Mouse (Mus musculus): ENCODE results near the gene Rcor1.
A peak's percentile ranks its signal among the peaks of the same experiment; 100 is the strongest.

The Rcor1 gene

DNA sequence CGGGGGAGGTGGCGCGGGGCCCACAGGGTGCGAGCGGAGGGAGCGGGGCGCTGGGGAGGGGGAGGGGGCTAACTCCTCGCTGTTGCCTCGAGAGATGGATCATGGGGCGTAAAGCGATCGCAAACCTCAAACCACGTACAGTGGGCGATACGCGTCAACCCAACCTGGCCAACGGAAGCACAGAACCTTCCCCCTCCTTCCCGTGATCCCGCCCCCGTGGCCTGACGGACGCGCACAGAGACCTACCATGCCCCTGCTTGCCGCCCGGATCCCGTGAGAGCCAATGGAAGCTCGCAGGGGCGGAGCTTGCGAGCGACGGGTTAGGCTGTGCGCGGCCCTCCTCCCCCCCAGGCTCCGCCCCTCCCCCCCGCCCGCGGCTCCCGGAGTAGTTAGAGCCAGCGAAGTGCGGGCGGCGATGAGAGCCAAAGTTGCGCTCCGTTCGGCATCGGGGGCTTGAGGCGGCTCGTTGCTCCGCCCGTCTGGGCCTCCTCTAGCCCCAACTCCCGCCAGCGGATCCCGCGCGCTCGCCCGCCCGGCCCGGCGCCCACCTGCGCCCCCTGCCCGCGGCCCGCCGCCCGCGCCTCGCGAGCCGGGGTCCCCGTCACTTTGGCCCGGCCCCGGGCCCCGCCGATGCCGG is at the start of gene Rcor1:
Gene Rcor1 (plus strand): TSS at position 376 of the 637 bp plus-strand sequence.
- DNase-seq (ENCODE audit: low spot score in 2 of 2): peak; percentile 99 to 100

DNA sequence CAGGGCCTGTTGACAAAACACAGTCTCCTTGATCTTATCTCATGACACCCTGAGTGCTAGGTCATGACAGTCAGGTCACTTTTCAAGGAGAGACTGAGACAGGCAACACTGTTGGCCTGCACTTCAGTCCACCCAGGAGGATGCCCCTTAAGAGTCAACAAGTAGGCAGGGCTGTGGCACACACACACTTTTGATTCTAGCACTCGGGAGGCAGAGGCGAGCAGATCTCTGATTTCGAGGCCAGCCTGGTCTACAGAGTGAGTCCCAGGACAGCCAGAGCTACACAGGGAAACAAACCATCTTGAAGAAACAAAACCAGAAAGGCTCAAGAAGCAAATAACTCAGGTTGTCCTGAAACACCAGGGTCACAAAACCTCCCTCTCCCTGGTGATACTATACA is 49.7 kb upstream of the Rcor1 start:
- DNase-seq (ENCODE audit: low spot score in 2 of 2): no peak

DNA sequence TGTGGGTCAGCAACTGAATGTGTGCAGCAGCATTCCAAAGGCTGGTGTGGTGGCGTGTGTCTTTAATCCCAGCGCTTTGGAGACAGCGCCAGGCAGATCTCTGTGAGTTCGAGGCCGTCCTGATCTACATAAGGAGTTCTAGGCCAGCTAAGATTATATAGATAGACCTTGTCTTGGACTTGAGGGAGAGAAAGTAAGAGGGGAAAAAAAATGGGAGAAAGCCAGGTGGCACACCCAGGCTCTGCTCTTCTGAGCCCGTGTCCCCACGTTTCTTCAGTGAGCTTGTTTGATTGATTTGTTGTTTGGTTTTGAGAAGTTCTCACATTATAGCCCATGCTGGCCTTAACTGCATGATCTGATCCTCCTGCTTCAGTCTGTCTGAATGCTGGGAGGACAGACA is 48.7 kb upstream of the Rcor1 start:
- no peak for DNase-seq (ENCODE audit: low spot score in 2 of 2)

DNA sequence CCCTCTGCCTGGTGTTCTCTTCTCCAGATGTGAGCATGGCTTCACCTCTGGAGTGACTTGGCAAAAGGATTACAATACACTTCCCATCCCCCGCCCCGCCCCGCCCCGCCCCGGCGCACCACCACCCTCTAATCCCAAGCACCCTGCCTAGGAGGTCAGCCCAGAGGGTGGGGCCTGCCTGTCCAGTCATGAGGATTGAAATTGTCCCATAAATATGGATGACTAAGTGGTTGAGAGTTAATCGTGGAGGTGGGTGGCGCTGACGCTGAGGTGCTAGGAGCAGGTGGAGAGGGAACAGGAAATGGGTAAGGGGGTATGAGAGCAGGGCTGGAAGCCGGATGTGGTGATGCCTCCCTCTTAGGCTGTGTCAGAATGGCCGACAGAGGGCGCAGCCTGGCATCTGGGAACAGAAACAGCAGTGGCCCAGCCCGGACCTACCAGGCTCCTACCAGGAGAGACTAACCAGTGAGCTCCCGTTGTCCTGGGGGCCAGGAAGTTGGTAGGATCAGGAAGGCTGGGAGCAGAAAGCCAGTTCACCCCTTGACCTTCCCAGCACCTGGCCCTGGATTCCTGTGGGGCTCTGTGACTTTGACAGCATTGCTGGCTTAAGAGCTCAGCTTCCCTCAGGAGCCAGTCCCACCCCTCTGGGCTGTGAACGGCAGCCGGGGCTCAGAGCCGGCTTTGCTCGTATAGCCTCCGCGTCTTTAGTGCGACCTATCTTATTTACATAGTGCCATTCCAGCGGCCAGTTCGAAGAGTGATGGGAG is 47.6 kb upstream of the Rcor1 start:
- DNase-seq (ENCODE audit: low spot score in 2 of 2): peak; percentile 76 to 84

DNA sequence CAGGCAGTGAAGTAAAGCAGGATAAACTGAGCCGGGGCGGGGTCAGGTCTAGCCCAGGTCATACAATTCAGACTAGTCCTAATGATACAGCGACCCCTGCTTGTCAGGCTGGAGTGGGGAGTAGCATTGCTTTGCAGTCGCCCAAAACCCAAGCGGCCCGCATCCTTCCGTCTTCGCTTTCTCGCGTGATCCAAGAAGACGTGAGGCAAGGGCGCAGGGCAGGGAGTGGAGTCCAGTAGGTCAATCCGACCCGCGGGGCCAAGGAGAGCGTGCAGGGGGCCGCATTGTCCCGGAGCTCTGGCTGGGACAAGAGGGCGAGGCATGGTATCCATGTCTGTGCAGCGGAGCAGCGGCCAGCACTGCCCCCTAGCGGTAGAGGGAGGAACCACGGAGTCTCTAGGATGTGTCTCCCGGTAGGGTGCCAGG is 47.0 kb upstream of the Rcor1 start:
- peak; percentile 84 to 91 for DNase-seq (ENCODE audit: low spot score in 2 of 2)

DNA sequence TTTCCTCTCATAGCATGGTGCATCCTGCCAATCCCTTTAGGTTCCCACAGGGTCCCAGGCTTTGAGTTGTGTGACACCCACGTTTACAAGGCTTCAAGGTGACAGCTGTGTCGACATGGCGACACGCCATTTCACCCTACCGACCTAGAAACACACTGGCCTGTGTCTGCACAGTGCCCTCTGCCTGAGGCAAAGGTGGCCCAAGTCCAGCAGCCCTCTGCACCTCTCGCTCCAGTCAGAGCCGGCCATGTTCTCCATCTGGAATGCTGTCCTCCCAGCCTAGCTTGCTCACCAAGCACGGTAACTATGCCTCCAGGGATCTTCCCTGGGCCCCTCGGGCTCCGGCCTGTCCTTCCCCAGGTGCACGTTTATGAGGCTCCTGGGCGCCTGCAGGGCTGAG is 46.4 kb upstream of the Rcor1 start:
- no peak for DNase-seq (ENCODE audit: low spot score in 2 of 2)

DNA sequence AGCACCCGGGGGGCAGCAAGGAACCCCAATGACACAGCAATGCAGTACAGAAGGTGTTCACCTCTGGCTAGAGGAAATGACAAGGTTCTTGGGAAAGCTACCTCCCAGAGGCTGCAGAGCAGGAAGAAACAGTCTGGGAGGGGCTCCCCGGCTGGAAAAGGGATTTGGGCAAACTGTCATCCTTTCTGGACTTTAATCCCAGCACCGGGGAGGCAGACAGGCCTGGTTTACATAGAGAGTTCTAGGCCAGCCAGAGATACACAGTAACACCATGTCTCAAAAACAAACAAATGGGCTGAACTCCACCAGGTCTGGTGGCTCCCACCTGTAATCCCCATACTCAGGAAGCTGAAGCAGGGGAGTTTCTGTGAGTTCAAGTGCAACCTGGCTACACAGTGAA is 45.9 kb upstream of the Rcor1 start:
- no peak for DNase-seq (ENCODE audit: low spot score in 2 of 2)

DNA sequence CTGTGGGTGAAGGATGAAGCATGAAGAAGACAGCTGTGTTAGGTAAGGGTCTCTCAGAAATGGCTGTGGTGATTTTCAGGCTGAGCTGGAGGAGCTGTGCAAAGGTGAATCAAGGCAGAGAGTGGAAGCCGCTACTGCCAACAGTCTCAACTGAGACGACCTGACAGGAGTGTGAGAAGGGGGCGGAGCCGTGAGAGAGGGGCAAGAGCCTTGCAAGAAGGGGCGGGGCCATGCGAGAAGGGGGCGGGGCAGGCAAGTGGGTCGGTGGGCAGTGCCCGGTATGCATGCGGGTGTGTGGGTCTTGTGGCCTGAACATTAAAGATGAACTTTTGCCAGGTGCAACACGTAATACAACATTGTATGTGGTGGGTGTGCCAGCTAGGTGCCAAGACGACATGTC is 44.5 kb upstream of the Rcor1 start:
- DNase-seq (ENCODE audit: low spot score in 2 of 2): no peak

DNA sequence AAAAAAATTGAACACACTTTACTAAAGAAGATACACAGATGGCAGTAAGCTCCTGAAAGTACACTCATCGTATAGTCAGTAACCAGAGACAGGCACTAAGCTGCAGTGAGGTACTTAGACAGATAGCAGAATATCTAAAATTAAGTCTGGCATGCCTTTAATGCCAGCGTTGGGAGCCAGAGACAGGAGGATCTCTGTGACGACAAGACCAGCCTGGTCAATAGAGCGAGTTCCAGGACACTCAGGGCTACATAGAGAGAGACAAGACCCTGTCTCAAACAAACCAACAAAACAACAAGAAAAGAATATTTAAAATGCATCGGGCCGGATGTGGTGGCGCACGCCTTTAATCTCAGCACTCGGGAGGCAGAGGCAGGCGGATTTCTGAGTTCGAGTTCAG is 41.1 kb upstream of the Rcor1 start:
- DNase-seq (ENCODE audit: low spot score in 2 of 2): no peak

DNA sequence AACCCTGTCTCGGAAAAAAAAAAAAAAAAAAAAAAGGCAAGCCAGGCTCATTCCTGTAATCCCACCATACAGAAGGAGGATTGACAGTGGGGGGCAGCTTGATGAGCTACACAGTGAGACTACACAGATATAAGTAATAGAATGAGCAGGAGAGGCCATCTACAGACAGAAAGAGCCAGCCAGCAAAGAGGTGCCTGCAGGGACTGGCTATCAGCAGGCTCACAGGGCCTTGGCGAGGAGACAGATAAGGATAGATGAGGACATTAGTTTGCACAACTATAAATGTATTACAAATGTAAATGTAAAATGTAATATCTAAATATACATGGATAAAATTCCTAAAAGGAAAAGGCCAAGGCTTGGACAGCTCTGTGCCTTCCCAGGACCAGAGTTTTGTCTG is 39.3 kb upstream of the Rcor1 start:
- no peak for DNase-seq (ENCODE audit: low spot score in 2 of 2)

DNA sequence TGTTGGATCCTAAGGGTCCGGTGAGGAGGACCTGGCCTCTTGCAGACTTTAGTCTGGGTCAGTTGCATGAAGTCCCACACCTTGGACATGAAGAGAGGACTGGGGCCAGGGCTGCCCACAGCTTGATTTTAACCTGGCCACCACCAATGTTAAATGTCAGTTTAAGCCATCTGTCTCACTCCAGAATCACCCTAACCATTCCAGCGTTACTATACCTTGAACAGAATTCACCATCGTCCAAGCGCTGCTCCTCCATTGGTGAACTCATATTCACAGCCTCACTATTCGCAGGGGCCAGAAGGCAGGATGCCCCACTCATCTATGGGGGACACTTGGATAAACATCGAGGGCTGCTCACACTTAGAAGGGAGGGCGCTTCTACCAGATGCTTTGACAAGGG is 38.2 kb upstream of the Rcor1 start:
- DNase-seq (ENCODE audit: low spot score in 2 of 2): no peak

DNA sequence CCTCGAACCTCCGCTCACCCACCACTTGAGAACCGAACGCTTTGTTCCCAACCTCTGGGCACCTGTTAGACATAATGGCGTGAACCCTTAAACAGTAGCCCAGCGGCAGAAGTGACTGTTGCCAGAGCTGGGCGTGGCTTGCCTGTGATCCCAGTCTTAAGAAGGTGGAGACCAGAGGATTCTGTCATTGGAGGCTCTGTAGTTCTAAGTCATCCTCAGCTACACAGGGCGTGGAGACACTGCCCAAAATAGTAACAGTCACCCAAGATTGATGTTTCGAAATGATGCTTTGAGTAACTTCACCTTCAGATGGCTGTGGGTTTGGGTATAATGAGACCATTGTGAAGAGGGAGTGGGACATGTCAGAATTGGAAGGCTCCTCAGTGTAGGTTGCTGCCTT is 35.0 kb upstream of the Rcor1 start:
- DNase-seq (ENCODE audit: low spot score in 2 of 2): no peak

DNA sequence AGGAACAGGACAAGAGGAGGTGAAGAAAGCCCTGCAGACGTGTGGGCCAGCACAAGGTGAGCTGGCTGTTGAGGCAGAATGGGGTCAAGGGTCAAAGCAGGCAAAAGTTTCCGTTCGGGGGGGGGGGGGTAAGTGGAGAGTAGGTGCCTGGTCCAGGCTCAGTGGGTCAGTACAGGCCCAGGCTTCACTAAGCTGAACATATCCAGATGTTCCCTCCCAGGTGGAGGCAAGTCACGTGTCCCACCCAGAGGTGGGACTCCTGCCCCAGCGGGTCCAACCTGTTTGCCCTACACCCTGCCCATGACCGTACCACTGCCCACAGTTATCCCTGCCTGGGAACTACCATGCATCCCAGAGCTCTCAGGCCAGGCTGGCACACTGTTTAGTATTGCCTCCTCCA is 33.3 kb upstream of the Rcor1 start:
- DNase-seq (ENCODE audit: low spot score in 2 of 2): no peak

DNA sequence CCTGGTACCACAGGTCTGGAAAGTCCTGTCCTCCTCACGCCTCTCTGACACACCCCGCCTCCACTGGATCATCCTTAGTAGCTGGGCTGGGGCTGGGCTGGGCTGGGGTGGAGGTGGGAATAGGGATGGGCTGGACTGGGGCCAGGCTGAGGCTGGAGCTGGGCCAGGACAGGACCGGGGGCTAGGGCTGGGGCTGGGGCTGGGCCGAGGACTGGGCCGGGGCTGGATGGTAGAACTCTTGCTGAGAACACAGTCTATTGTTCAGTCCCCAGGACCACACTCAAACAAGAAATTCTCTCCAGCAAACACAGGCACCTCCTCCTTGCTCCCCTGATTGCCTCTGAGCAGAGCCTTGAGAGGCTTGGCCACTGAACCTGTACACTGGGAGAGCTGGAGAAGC is 32.8 kb upstream of the Rcor1 start:
- DNase-seq (ENCODE audit: low spot score in 2 of 2): no peak

DNA sequence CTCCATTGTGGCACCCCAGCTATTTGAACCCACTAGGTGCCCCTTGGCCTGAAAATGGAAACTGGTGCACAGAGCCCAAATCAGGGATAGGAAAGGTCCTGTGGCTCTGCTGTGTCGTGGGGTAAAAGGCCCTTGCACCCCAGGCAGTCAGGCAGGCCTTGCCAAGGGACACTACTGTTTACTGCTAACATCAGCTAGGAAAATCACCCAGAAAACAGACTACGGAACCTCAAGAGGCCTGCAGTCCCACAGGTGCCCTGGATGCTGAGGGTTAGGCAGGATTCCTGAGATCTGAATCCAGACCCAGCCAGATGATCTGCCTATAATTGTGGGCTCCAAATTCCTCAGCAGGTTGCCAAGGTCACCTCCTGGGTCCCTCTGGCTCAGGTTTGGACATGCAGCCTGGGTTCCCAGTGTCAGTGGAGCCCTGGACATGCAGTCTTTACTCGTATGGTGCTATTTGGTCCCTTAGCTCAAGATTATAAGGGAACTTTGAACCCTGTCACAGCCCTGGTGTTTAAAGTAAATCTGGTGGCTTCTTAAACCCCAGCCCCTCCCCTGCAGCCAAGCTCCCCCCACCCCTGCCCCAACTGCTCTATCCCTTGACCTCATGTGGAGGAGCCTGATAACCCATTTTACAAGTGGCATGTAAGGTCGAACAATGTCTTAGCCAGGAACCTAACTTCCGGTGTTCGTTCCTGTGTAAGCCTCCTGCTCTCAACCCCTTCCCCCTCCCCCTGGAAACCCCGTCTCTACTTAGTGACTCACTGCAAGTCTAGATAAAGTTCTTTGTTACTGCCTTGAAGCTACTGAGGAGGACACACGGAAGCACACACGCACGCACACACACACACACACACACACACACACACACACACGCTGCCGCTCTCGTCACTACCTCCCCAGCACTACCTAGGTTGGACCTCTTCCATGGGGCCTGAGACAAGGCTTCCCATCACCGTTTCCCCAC is 31.7 kb upstream of the Rcor1 start:
- DNase-seq (ENCODE audit: low spot score in 2 of 2): peak; percentile 55 to 61

DNA sequence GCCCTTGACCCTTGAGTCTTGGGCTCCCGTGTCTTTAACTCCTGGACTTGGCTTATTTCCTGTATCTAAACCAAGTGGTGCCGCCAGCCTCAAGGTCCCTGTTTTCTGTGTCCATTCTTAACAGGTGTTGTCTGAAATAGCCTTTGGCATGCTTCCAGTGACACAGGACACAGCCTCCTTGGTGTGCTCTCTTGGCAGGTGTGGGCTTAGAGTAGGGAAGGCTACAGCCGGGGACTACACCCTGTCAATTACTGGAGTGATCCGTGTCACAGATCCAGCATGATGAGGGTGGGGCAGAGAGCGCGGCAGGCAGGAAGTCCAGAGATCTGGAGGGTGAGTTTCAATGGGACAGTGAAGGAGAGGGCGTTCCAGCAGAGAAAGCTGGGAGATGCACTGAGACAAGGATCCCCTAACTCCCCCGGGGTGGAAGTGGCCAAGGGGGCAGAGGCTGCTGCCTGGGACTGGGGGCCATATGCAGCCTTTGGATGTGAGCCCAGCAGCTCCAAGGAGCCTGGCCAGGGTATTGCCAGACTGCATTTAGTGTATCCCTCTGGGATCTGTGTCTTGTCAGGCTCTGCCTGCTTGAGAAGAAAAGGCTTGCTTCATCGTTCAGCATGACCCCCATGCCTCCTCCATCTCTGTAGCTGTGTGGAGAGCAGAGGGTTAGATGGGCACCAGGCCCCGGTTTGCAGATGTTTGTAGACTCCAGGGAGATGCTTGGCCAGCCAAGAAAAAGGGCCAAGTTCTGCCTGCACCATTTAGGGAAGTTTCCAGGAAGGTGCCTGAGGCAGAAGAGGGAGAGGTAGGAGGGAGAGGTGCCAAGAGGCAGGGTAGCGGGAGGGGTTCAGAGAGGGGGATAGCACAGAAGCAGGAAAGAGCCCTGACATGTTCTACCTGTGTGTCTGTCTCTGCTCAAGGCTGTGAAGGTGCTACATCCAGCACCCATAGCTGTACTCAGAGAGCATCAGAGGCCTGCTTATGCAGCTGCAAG is 30.4 kb upstream of the Rcor1 start:
- DNase-seq (ENCODE audit: low spot score in 2 of 2): no peak

DNA sequence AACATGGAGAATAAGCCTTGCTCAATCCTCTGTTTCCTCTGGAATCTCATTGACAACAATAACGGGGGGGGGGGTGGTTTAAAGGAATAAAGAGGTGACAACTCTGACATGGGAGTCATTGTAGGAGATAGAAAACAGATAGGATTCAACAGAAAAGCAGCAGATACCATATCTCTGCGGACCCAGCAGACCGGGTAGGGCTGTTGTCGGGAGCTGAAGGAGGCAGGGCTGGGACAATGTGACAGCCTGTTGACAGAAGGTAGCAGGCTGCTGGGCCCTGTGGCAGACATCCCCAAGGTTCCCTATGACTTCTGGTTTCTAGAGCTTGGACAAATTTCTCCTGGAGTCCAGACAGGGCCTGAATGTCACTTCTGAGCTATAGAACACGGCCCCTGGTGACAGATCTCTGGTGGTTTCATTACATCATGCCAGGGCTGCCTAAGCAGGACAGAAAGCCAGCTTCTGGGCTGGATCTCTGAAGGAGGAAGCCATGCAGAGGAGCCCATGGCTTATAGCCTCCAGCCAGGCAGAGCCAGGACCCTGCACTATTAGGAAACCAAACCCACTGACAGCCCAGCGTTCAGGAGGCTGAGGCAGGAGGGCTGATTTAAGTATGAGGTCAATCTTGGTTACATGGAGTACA is 29.4 kb upstream of the Rcor1 start:
- DNase-seq (ENCODE audit: low spot score in 2 of 2): no peak

DNA sequence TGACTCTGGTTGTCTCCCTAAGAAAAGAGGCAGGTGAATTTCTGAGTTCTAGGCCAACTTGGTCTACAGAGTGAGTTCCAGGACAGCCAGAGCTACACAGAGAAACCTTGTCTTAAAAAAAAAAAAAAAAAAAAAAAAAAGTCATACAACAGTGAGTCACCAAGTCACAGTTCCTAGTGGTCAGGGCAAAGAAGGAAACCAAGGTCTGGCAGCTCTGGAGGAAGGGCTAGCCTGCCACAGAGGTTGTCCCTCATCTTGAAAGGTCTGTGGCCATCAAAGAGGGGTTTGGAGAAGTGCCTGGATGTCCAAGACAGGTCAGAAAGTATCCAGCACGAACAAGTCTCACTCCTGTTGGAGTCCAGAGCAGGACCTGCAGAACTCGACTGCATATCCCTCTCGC is 22.3 kb upstream of the Rcor1 start:
- no peak for DNase-seq (ENCODE audit: low spot score in 2 of 2)

DNA sequence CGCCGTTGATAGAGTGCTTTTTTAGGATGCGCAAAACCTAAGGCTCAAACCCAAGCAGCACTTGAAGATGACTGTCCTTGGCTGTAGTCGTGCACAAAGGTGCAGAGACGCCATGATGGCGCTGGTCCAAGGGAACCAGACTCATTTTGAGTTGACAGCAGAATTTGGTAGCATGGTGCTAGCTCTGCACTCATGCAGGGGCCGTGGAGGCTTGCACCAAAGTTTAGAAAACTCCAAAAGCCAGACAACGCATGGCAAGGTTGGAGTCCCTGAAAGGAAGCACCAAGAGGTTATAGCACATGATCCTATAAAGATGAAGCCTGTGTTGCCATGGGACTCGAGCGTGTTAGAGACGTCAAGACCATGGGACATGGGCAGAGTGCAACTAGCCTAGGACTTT is 21.1 kb upstream of the Rcor1 start:
- DNase-seq (ENCODE audit: low spot score in 2 of 2): no peak

DNA sequence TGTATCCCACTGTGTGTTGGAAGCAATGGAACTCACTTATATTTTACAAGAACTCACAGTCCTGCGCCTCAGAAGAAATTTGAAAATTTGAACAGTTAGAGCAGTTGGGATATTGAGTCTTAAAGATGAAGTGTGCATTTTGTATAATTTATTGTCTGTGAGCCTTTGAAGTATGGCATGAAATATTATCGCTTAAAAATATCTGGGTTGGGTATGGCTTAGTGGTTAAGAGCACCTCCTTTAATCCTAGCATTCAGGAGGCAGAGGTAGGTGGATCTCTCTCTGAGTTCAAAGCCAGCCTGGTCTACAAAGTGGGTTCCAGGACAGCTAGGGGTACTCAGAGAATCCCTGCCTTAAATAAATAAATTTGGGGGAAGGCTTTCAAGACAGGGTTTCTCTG is 20.1 kb upstream of the Rcor1 start:
- DNase-seq (ENCODE audit: low spot score in 2 of 2): no peak

DNA sequence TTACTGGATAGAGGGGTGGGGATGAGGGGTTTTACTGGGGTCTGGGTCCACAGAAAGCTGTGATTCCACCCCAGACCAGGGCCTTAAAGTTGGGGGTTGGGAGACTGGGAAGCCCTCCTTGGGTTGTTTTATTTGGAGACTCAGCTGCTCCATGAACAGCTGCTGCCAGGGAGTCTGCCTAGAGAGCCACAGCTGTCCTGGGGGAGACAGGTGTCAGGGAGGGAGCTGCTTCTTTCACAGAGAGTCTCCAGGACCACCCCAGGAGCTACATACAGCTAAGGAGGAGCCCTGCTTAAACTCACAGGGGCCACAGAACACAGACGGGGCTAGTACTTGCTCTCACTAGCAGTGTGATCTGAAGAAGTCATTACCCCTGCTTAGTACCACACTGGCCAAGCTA is 18.0 kb upstream of the Rcor1 start:
- no peak for DNase-seq (ENCODE audit: low spot score in 2 of 2)

Measured in natural killer cell, adult 2 months (primary cell).